Mouse (Mus musculus) embryonic facial prominence, embryonic 14.5 days (tissue): Measurements from ENCODE around the gene Qtrt1. TPM values are rescaled to one million over a fixed set of nuclear protein-coding genes. Genes with fewer than 3 reads are reported as not detected.
"Not testable (repeated sequence)": the region's sequence is repeated elsewhere in the genome, so short reads cannot be mapped to it uniquely, and the experiment has no call there.

Source experiments
- ATAC-seq: fragments of 200-750 bp; cut with Nextera tagmentation; 2 replicates; pipeline ENCODE4 v1.8.0; 2017; ENCODE audit warnings: low read depth, moderate number of reproducible peaks, moderate TSS enrichment
- DNase-seq: peaks from one replicate; pipeline ENCODE4 v3.0.0-alpha.2; 2015; ENCODE audit warnings: low spot score
- H3K27ac ChIP-seq: fragments of 300-500 bp; sonication (generic); replicated peaks from 2 replicates; pipeline ENCODE4 v1.5.1; 2014; ENCODE audit warnings: low read depth, mild to moderate bottlenecking, low read length, moderate library complexity
- H3K27me3 ChIP-seq: fragments of 300-500 bp; sonication (generic); replicated peaks from 2 replicates; pipeline ENCODE4 v1.6.1; 2014; ENCODE audit warnings: low read length; ENCODE audit not compliant: control insufficient read depth, insufficient read depth
- H3K36me3 ChIP-seq: fragments of 300-500 bp; sonication (generic); 2 replicates; pipeline ENCODE4 v1.6.1; 2014; ENCODE audit warnings: low read length, mixed read lengths; ENCODE audit not compliant: control insufficient read depth, insufficient read depth
- H3K4me1 ChIP-seq: fragments of 300-500 bp; sonication (generic); 2 replicates; pipeline ENCODE4 v1.6.1; 2014; ENCODE audit warnings: antibody characterized with exemption, low read length; ENCODE audit not compliant: control insufficient read depth, insufficient read depth
- H3K4me2 ChIP-seq: fragments of 300-500 bp; sonication (generic); 2 replicates; pipeline ENCODE4 v1.6.1; 2014; ENCODE audit warnings: low read depth, mild to moderate bottlenecking, low read length, moderate library complexity, mixed read lengths
- H3K4me3 ChIP-seq: fragments of 300-500 bp; sonication (generic); 2 replicates; pipeline ENCODE4 v1.5.1; 2014; ENCODE audit warnings: low read depth, mild to moderate bottlenecking, low read length
- H3K9ac ChIP-seq: fragments of 300-500 bp; sonication (generic); 2 replicates; pipeline ENCODE4 v1.6.1; 2014; ENCODE audit warnings: low read depth, mild to moderate bottlenecking, low read length, moderate library complexity, mixed read lengths
- H3K9me3 ChIP-seq: fragments of 300-500 bp; sonication (generic); 2 replicates; pipeline ENCODE4 v1.6.1; 2016; ENCODE audit warnings: low read length; ENCODE audit not compliant: control insufficient read depth
- WGBS: fragments of 180-500 bp; shearing (Covaris S2); extraction: QIAGEN DNeasy Blood & Tissue Kit; methylation state at CpG from one replicate; pipeline ENCODE4 v1.1.7; 2014; 5-methylcytosine and 5-hydroxymethylcytosine counted together
- polyA plus RNA-seq: library from polyadenylated mRNA; unstranded; fragments of >200 nt; fragmentation: Nextera tagmentation; extraction: Ambion mirVana; gene quantifications from 2 replicates; pipeline ENCODE4 v1.2.1, GENCODE M21; 2014

Qtrt1 gene
- polyA plus RNA-seq, 1 experiment from 2014 or later = 36.9 TPM

- DNase-seq (no peak), ATAC-seq (no peak)
- Histone ChIP-seq H3K4me1 (no peaks in the 10 kb centered on the region; the same call in 1 of the 2 replicates), H3K27ac (no peak overlapping the region), H3K36me3 (peaks cover 26% of the 10 kb centered on the region), H3K9me3 (no peaks in the 10 kb centered on the region), H3K27me3 (no peaks in the 10 kb centered on the region), H3K4me3 (no peak overlapping the region), H3K9ac (no peak overlapping the region), H3K4me2 (no peak overlapping the region)
- 75% methylated on average over 10 of the region's 10 CpGs for WGBS
Measured at GRCm38 (mm10) chr9:21456930-21457634, 45.4 kb downstream of the Qtrt1 start.

- DNase-seq (no peak), ATAC-seq (no peak)
- Histone ChIP-seq H3K27ac (no peak overlapping the region), H3K9me3 (no peaks in the 10 kb centered on the region), H3K4me3 (no peak overlapping the region), H3K36me3 (peaks cover 26% of the 10 kb centered on the region), H3K27me3 (no peaks in the 10 kb centered on the region), H3K9ac (no peak overlapping the region), H3K4me2 (no peak overlapping the region), H3K4me1 (no peaks in the 10 kb centered on the region; the same call in 1 of the 2 replicates)
- WGBS = 86% methylated on average over 3 of the region's 3 CpGs
Measured at GRCm38 (mm10) chr9:21458821-21459220, 47.2 kb downstream of the Qtrt1 start.

- DNase-seq = no peak
- no peak for ATAC-seq
- no peak overlapping the region for H3K27ac ChIP-seq
- no peak overlapping the region for H3K4me3 ChIP-seq
- H3K4me2 ChIP-seq = no peak overlapping the region
- no peaks in the 10 kb centered on the region for H3K27me3 ChIP-seq
- H3K9me3 ChIP-seq = no peaks in the 10 kb centered on the region
- WGBS = 90% methylated on average over 3 of the region's 3 CpGs
- H3K9ac ChIP-seq = no peak overlapping the region
- peaks cover 28% of the 10 kb centered on the region for H3K36me3 ChIP-seq
- H3K4me1 ChIP-seq = no peaks in the 10 kb centered on the region; the same call in 1 of the 2 replicates
Measured at GRCm38 (mm10) chr9:21460400-21460940, 48.8 kb downstream of the Qtrt1 start.

GRCm38 (mm10) chr9:21463138-21463590 is 51.5 kb downstream of the Qtrt1 start:
- Histone ChIP-seq H3K9me3 (no peaks in the 10 kb centered on the region), H3K27me3 (no peaks in the 10 kb centered on the region), H3K9ac (no peak overlapping the region), H3K36me3 (peaks cover 51% of the 10 kb centered on the region), H3K4me1 (no peaks in the 10 kb centered on the region; the same call in 1 of the 2 replicates), H3K4me2 (no peak overlapping the region), H3K4me3 (no peak overlapping the region), H3K27ac (no peak overlapping the region)
- 66% methylated on average over 5 of the region's 5 CpGs for WGBS
- ATAC-seq (peak; percentile 50; the same call in 1 of the 2 replicates), DNase-seq (peak; percentile 53)

- Histone ChIP-seq H3K4me1 (no peaks in the 10 kb centered on the region; the same call in 1 of the 2 replicates), H3K27ac (no peak overlapping the region), H3K9me3 (no peaks in the 10 kb centered on the region), H3K4me2 (no peak overlapping the region), H3K9ac (no peak overlapping the region), H3K4me3 (no peak overlapping the region), H3K36me3 (peaks cover 51% of the 10 kb centered on the region), H3K27me3 (no peaks in the 10 kb centered on the region)
- DNase-seq = no peak
- ATAC-seq = no peak
- 81% methylated on average over 3 of the region's 3 CpGs for WGBS
Measured at GRCm38 (mm10) chr9:21463766-21464564, 52.3 kb downstream of the Qtrt1 start.

- H3K27ac ChIP-seq, H3K4me2 ChIP-seq, H3K4me1 ChIP-seq, H3K9me3 ChIP-seq, DNase-seq, H3K4me3 ChIP-seq, H3K9ac ChIP-seq, H3K27me3 ChIP-seq, ATAC-seq: not testable (repeated sequence)
- peaks cover 51% of the 10 kb centered on the region for H3K36me3 ChIP-seq
- 87% methylated on average over 7 of the region's 7 CpGs for WGBS
Measured at GRCm38 (mm10) chr9:21464565-21464928, 52.9 kb downstream of the Qtrt1 start.

- DNase-seq = no peak
Measured at GRCm38 (mm10) chr9:21469032-21470024, 57.7 kb downstream of the Qtrt1 start.

More at GRCm38 (mm10) chr9:21469032-21470024, 57.7 kb downstream of the Qtrt1 start:
- Histone ChIP-seq H3K9me3 (no peaks in the 10 kb centered on the region), H3K27me3 (no peaks in the 10 kb centered on the region), H3K4me3 (no peak overlapping the region), H3K36me3 (peaks cover 86% of the 10 kb centered on the region), H3K27ac (no peak overlapping the region), H3K9ac (no peak overlapping the region), H3K4me2 (no peak overlapping the region), H3K4me1 (no peaks in the 10 kb centered on the region)
- no peak for ATAC-seq
- 87% methylated on average over 18 of the region's 20 CpGs for WGBS
